Mouse (Mus musculus) liver, adult 2 months (tissue): ENCODE data around the gene Olfr1393. TPM values are rescaled to one million over a fixed set of nuclear protein-coding genes. Genes with fewer than 3 reads are reported as not detected.

Experiments used
- DNase-seq: peaks from one replicate; pipeline ENCODE4 v3.0.0-alpha.2; 2011; ENCODE audit warnings: low read depth, low spot score; ENCODE audit errors: extremely low read depth
- H3K27ac ChIP-seq: fragments of 200-500 bp; replicated peaks from 2 replicates; pipeline ENCODE4 v1.5.1; 2012; ENCODE audit warnings: low read depth, mild to moderate bottlenecking, control low read depth, inconsistent platforms, low read length; ENCODE audit not compliant: insufficient read depth
- H3K27me3 ChIP-seq: fragments of 200-500 bp; 2 replicates; pipeline ENCODE4 v1.6.1; 2012; ENCODE audit warnings: mild to moderate bottlenecking, moderate library complexity, low read length, inconsistent platforms; ENCODE audit not compliant: control insufficient read depth, insufficient read depth
- H3K36me3 ChIP-seq: fragments of 200-500 bp; 2 replicates; pipeline ENCODE4 v1.6.1; 2012; ENCODE audit warnings: low read length, inconsistent platforms; ENCODE audit not compliant: control insufficient read depth, insufficient read depth
- H3K4me1 ChIP-seq: fragments of 200-500 bp; 2 replicates; pipeline ENCODE4 v1.6.1; 2011; ENCODE audit warnings: low read length; ENCODE audit not compliant: control insufficient read depth, insufficient read depth
- H3K4me3 ChIP-seq: fragments of 200-500 bp; 2 replicates; pipeline ENCODE4 v1.5.1; 2011; ENCODE audit warnings: low read depth, mild to moderate bottlenecking, control low read depth, low read length, moderate library complexity; ENCODE audit not compliant: insufficient read depth
- H3K79me2 ChIP-seq: fragments of 200-500 bp; 2 replicates; pipeline ENCODE4 v1.6.1; 2012; ENCODE audit warnings: inconsistent platforms, mild to moderate bottlenecking, low read length, moderate library complexity; ENCODE audit not compliant: control insufficient read depth, insufficient read depth
- H3K9ac ChIP-seq: fragments of 200-500 bp; 2 replicates; pipeline ENCODE4 v1.6.1; 2012; ENCODE audit warnings: low read depth, mild to moderate bottlenecking, control low read depth, inconsistent platforms, low read length
- CTCF ChIP-seq: fragments of 200-500 bp; IDR thresholded peaks from 2 replicates; pipeline ENCODE4 v1.5.1; 2011; ENCODE audit warnings: low read depth, low read length, control low read depth
- POLR2A ChIP-seq: fragments of 200-500 bp; IDR thresholded peaks from 2 replicates; pipeline ENCODE4 v1.6.1; 2011; ENCODE audit warnings: low read length, control low read depth; ENCODE audit not compliant: insufficient read depth; ENCODE audit errors: extremely low read depth
- WGBS: fragments of 180-500 bp; shearing (Covaris S2); methylation state at CpG from one replicate; pipeline ENCODE4 v1.1.7; 2018; 5-methylcytosine and 5-hydroxymethylcytosine counted together
- polyA plus RNA-seq: library from polyadenylated mRNA; depleted of rRNA; stranded (reverse); fragments of >200 nt; gene quantifications from 2 replicates; pipeline ENCODE4 v1.2.3, GENCODE M21; 2012
- total RNA-seq: library from RNA; depleted of rRNA; stranded (reverse); fragments of >200 nt; gene quantifications from 2 replicates; pipeline ENCODE4 v1.2.3, GENCODE M21; 2014

Gene Olfr1393
- total and polyA plus RNA-seq, 2 experiments: 0.09 to 0.55 TPM

- WGBS: 3% methylated on average over 10 of the region's 10 CpGs
- Histone ChIP-seq H3K4me3 (peak overlapping the region; percentile 75), H3K79me2 (peaks cover 55% of the 10 kb centered on the region), H3K27ac (peak overlapping the region; percentile 82), H3K4me1 (peaks cover 36% of the 10 kb centered on the region), H3K36me3 (peaks cover 8% of the 10 kb centered on the region), H3K9ac (peak overlapping the region; percentile 82), H3K27me3 (no peaks in the 10 kb centered on the region)
- no peak for TF ChIP-seq CTCF
- TF ChIP-seq POLR2A: no peak
- DNase-seq: peak; percentile 41
These were observed 28.2 kb upstream of the Olfr1393 start for GRCm38 (mm10) chr11:49249811-49250421.

GRCm38 (mm10) chr11:49250422-49251379, 27.4 kb upstream of the Olfr1393 start:
- Histone ChIP-seq H3K4me3 (peak overlapping the region; percentile 75), H3K36me3 (peaks cover 14% of the 10 kb centered on the region), H3K9ac (peak overlapping the region; percentile 82), H3K27ac (peak overlapping the region; percentile 82), H3K4me1 (peaks cover 36% of the 10 kb centered on the region), H3K27me3 (no peaks in the 10 kb centered on the region), H3K79me2 (peaks cover 62% of the 10 kb centered on the region)
- peak; percentile 68 for DNase-seq
- WGBS: 1% methylated on average over 45 of the region's 45 CpGs
- TF ChIP-seq CTCF (peak; percentile 30), POLR2A (peak; percentile 74)

DNA sequence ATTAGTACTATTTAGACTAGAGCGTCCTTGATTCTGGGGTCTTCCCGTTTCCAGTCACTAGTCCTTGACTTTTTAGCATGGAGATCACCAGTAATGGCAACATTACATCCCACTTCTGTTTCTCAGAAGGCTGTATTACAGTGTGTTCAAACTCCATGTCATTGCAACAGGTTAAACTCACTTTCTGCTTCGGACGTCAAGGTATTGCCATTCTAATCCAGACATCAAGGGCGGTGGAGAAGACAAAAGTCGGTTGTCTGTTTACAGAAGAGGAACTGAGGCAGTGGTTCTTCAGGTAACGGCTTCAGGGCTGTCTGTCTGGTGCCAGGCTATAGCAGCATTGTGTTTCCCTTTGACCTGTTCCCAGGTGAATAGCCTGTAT, 26.7 kb upstream of the Olfr1393 start:
- H3K27me3 ChIP-seq: no peaks in the 10 kb centered on the region
- peak overlapping the region; percentile 22 for H3K4me3 ChIP-seq
- 16% methylated on average over 7 of the region's 7 CpGs for WGBS
- H3K27ac ChIP-seq: peak overlapping the region; percentile 82
- H3K9ac ChIP-seq: peak overlapping the region; percentile 82; the same call in 1 of the 2 replicates
- peaks cover 63% of the 10 kb centered on the region for H3K79me2 ChIP-seq
- H3K4me1 ChIP-seq: peaks cover 36% of the 10 kb centered on the region
- peaks cover 14% of the 10 kb centered on the region for H3K36me3 ChIP-seq
- TF ChIP-seq CTCF (no peak), POLR2A (no peak)
- DNase-seq: no peak

- TF ChIP-seq POLR2A (no peak), CTCF (no peak)
- Histone ChIP-seq H3K79me2 (peaks cover 61% of the 10 kb centered on the region), H3K4me1 (peaks cover 32% of the 10 kb centered on the region), H3K36me3 (peaks cover 15% of the 10 kb centered on the region), H3K4me3 (no peak overlapping the region), H3K9ac (peak overlapping the region; percentile 34), H3K27ac (no peak overlapping the region), H3K27me3 (no peaks in the 10 kb centered on the region)
- no peak for DNase-seq
- 60% methylated on average over 5 of the region's 5 CpGs for WGBS
These were observed 26.1 kb upstream of the Olfr1393 start for GRCm38 (mm10) chr11:49252048-49252447.

GRCm38 (mm10) chr11:49253035-49253434, 25.1 kb upstream of the Olfr1393 start:
- Histone ChIP-seq H3K9ac (no peak overlapping the region), H3K4me1 (peaks cover 27% of the 10 kb centered on the region), H3K4me3 (no peak overlapping the region), H3K27me3 (no peaks in the 10 kb centered on the region), H3K79me2 (peaks cover 57% of the 10 kb centered on the region), H3K27ac (no peak overlapping the region), H3K36me3 (peaks cover 17% of the 10 kb centered on the region)
- peak; percentile 30 for DNase-seq
- no peak for TF ChIP-seq POLR2A
- TF ChIP-seq CTCF: no peak
- WGBS: 43% methylated on average over 6 of the region's 6 CpGs
